Comparison of ENCODE assay signal across 11 mouse cellular contexts in genomic region chr5:111434342-111434842, GRCm38 (mm10). TPM values are rescaled to one million over a fixed set of nuclear protein-coding genes. Genes with fewer than 3 reads are reported as not detected.
A peak's percentile ranks its signal among the peaks of the same experiment; 100 is the strongest.
DNase-seq lines count a peak whose midpoint lies in the region; ATAC-seq lines count a peak whose summit lies in the region.
"Had no signal": no experiment of that assay in that cellular context is flagged by ENCODE, and none has a peak within 500 bp of the region (broad histone marks: within the 10 kb centered on the region; RNA-seq: fewer than 3 reads in every experiment).

No protein-coding gene starts in this region.

- no peak overlapping the region for H3K9ac ChIP-seq in heart, embryonic 11.5 days (ENCODE audit: low read depth, low read length)
- no peak overlapping the region for H3K9ac ChIP-seq in lung, embryonic 16.5 days (ENCODE audit: low read length)
- H3K9ac ChIP-seq in intestine, embryonic 15.5 days, result no peak overlapping the region
- H3K9ac ChIP-seq in neural tube, embryonic 15.5 days (replicated peaks), result no peak overlapping the region

- peaks cover 51% of the 10 kb centered on the region for H3K4me1 ChIP-seq in heart, embryonic 11.5 days (ENCODE audit: control insufficient read depth, insufficient read depth, low read length)
- peaks cover 24% of the 10 kb centered on the region for H3K4me1 ChIP-seq in lung, embryonic 16.5 days (replicated peaks; ENCODE audit: control insufficient read depth, insufficient read depth, low read length)
- H3K4me1 ChIP-seq in intestine, embryonic 15.5 days (replicated peaks), result peaks cover 45% of the 10 kb centered on the region
- H3K4me1 ChIP-seq in neural tube, embryonic 15.5 days, result peaks cover 52% of the 10 kb centered on the region

- no peak overlapping the region for H3K4me3 ChIP-seq in heart, embryonic 11.5 days (ENCODE audit: low read depth, low read length)
- H3K4me3 ChIP-seq in lung, embryonic 16.5 days (ENCODE audit: low read length), result no peak overlapping the region
- H3K4me3 ChIP-seq in intestine, embryonic 15.5 days (replicated peaks), result no peak overlapping the region
- no peak overlapping the region for H3K4me3 ChIP-seq in neural tube, embryonic 15.5 days (replicated peaks)

- peak overlapping the region; percentile 44 for H3K4me2 ChIP-seq in heart, embryonic 11.5 days
- H3K4me2 ChIP-seq in lung, embryonic 16.5 days (ENCODE audit: low read depth, low read length), result no peak overlapping the region
- peak overlapping the region; percentile 28 for H3K4me2 ChIP-seq in intestine, embryonic 15.5 days (replicated peaks)
- peak overlapping the region; percentile 32 for H3K4me2 ChIP-seq in neural tube, embryonic 15.5 days

- DNase-seq in heart, adult 8-10 months (ENCODE audit: low spot score), result no peak
- no peak for DNase-seq in lung, postnatal 36 days
- no peak for DNase-seq in thymus, postnatal 0 days (ENCODE audit: low spot score)
- no peak for DNase-seq in cerebellum, adult 8-10 months
- DNase-seq: B cell, adult 2 months; cerebellum, adult 9-10 months; layer of hippocampus, adult 9-11 months had no signal

- H3K27me3 ChIP-seq in heart, embryonic 11.5 days (ENCODE audit: control insufficient read depth, insufficient read depth, low read length), result no peaks in the 10 kb centered on the region
- H3K27me3 ChIP-seq in lung, embryonic 16.5 days (ENCODE audit: control insufficient read depth, insufficient read depth, low read depth, low read length), result no peaks in the 10 kb centered on the region
- H3K27me3 ChIP-seq in intestine, embryonic 15.5 days (replicated peaks), result no peaks in the 10 kb centered on the region
- no peaks in the 10 kb centered on the region for H3K27me3 ChIP-seq in neural tube, embryonic 15.5 days (replicated peaks)

- no peaks in the 10 kb centered on the region; the same call in 1 of the 2 replicates for H3K36me3 ChIP-seq in heart, embryonic 11.5 days (ENCODE audit: control insufficient read depth, insufficient read depth, low read length)
- no peaks in the 10 kb centered on the region for H3K36me3 ChIP-seq in lung, embryonic 16.5 days (ENCODE audit: control insufficient read depth, insufficient read depth, low read length)
- H3K36me3 ChIP-seq in intestine, embryonic 15.5 days, result no peaks in the 10 kb centered on the region
- no peaks in the 10 kb centered on the region for H3K36me3 ChIP-seq in neural tube, embryonic 15.5 days

- peak; percentile 52 for ATAC-seq in heart, embryonic 11.5 days (replicated peaks; ENCODE audit: insufficient number of reproducible peaks, low FRiP score, low TSS enrichment)
- ATAC-seq in lung, embryonic 16.5 days (ENCODE audit: low read depth), result peak; percentile 65
- ATAC-seq in intestine, embryonic 15.5 days, result peak; percentile 74
- ATAC-seq in neural tube, embryonic 15.5 days (ENCODE audit: low FRiP score), result peak; percentile 40

- 15% methylated on average over 16 of the region's 16 CpGs for WGBS in heart, embryonic 11.5 days (ENCODE audit: insufficient replicate concordance)
- 9% methylated on average over 16 of the region's 16 CpGs for WGBS in lung, embryonic 16.5 days
- 20% methylated on average over 16 of the region's 16 CpGs for WGBS in intestine, embryonic 15.5 days
- 10% methylated on average over 16 of the region's 16 CpGs for WGBS in neural tube, embryonic 15.5 days

- H3K27ac ChIP-seq in heart, embryonic 11.5 days (ENCODE audit: low read depth, low read length), result peak overlapping the region; percentile 43; the same call in 1 of the 2 replicates
- H3K27ac ChIP-seq in lung, embryonic 16.5 days (ENCODE audit: low read length), result no peak overlapping the region
- H3K27ac ChIP-seq in intestine, embryonic 15.5 days, result 0 out of 2 replicates have a peak overlapping the region, but pooled peaks have one; percentile 17
- no peak overlapping the region for H3K27ac ChIP-seq in neural tube, embryonic 15.5 days (replicated peaks)

- H3K9me3 ChIP-seq in heart, embryonic 11.5 days (replicated peaks; ENCODE audit: control insufficient read depth, low read length), result no peaks in the 10 kb centered on the region
- no peaks in the 10 kb centered on the region for H3K9me3 ChIP-seq in lung, embryonic 16.5 days (ENCODE audit: control insufficient read depth, low read length)
- no peaks in the 10 kb centered on the region for H3K9me3 ChIP-seq in intestine, embryonic 15.5 days
- H3K9me3 ChIP-seq in neural tube, embryonic 15.5 days (replicated peaks), result no peaks in the 10 kb centered on the region

RNA-seq across cellular contexts. Expression of gene Mn1, which starts 17.2 kb away (rescaled TPM):
- polyA plus RNA-seq in heart, embryonic 11.5 days (2014; fragmentation: Nextera tagmentation; extraction: Ambion mirVana), result 6.6 and 7.1 TPM in 2 replicates
- total RNA-seq in heart, adult 8-10 months (2022), result 10 to 100 TPM; 13.9 to 21.6 (median 19.8) TPM
- 6.8 and 7.8 TPM in 2 replicates for polyA plus RNA-seq in lung, embryonic 16.5 days (2015; fragmentation: Nextera tagmentation; extraction: Ambion mirVana)
- polyA plus RNA-seq in intestine, embryonic 15.5 days (2015; fragmentation: Nextera tagmentation; extraction: Ambion mirVana), result 8.0 and 8.7 TPM in 2 replicates
- polyA plus RNA-seq in neural tube, embryonic 15.5 days (2015; fragmentation: Nextera tagmentation; extraction: Ambion mirVana), result 15.2 and 18.3 TPM in 2 replicates
- 2.7 and 2.9 TPM in 2 replicates for polyA plus RNA-seq in thymus, postnatal 0 days (2015; fragmentation: Nextera tagmentation; extraction: Ambion mirVana)

Comparison
In these comparisons a context has a peak if more than half of its experiments do, and no peak if none do; other contexts are left out.
1. H3K27ac ChIP-seq: peak in heart, embryonic 11.5 days (single experiment) and intestine, embryonic 15.5 days (single experiment); none in lung, embryonic 16.5 days (single experiment) and neural tube, embryonic 15.5 days (single experiment).
2. Peak in every context shown above with its lines, with median percentiles within 50 percentile points of each other: ATAC-seq.